Mouse (Mus musculus) liver, adult 2 months (tissue): Measurements from ENCODE around the gene Dlg2. TPM values are rescaled to one million over a fixed set of nuclear protein-coding genes. Genes with fewer than 3 reads are reported as not detected.

Experiments used
- DNase-seq: peaks from one replicate; pipeline ENCODE4 v3.0.0-alpha.2; 2011; ENCODE audit warnings: low read depth, low spot score; ENCODE audit errors: extremely low read depth
- H3K27ac ChIP-seq: fragments of 200-500 bp; replicated peaks from 2 replicates; pipeline ENCODE4 v1.5.1; 2012; ENCODE audit warnings: low read depth, mild to moderate bottlenecking, control low read depth, inconsistent platforms, low read length; ENCODE audit not compliant: insufficient read depth
- H3K27me3 ChIP-seq: fragments of 200-500 bp; 2 replicates; pipeline ENCODE4 v1.6.1; 2012; ENCODE audit warnings: mild to moderate bottlenecking, moderate library complexity, low read length, inconsistent platforms; ENCODE audit not compliant: control insufficient read depth, insufficient read depth
- H3K36me3 ChIP-seq: fragments of 200-500 bp; 2 replicates; pipeline ENCODE4 v1.6.1; 2012; ENCODE audit warnings: low read length, inconsistent platforms; ENCODE audit not compliant: control insufficient read depth, insufficient read depth
- H3K4me1 ChIP-seq: fragments of 200-500 bp; 2 replicates; pipeline ENCODE4 v1.6.1; 2011; ENCODE audit warnings: low read length; ENCODE audit not compliant: control insufficient read depth, insufficient read depth
- H3K4me3 ChIP-seq: fragments of 200-500 bp; 2 replicates; pipeline ENCODE4 v1.5.1; 2011; ENCODE audit warnings: low read depth, mild to moderate bottlenecking, control low read depth, low read length, moderate library complexity; ENCODE audit not compliant: insufficient read depth
- H3K79me2 ChIP-seq: fragments of 200-500 bp; 2 replicates; pipeline ENCODE4 v1.6.1; 2012; ENCODE audit warnings: inconsistent platforms, mild to moderate bottlenecking, low read length, moderate library complexity; ENCODE audit not compliant: control insufficient read depth, insufficient read depth
- H3K9ac ChIP-seq: fragments of 200-500 bp; 2 replicates; pipeline ENCODE4 v1.6.1; 2012; ENCODE audit warnings: low read depth, mild to moderate bottlenecking, control low read depth, inconsistent platforms, low read length
- CTCF ChIP-seq: fragments of 200-500 bp; IDR thresholded peaks from 2 replicates; pipeline ENCODE4 v1.5.1; 2011; ENCODE audit warnings: low read depth, low read length, control low read depth
- POLR2A ChIP-seq: fragments of 200-500 bp; IDR thresholded peaks from 2 replicates; pipeline ENCODE4 v1.6.1; 2011; ENCODE audit warnings: low read length, control low read depth; ENCODE audit not compliant: insufficient read depth; ENCODE audit errors: extremely low read depth
- WGBS: fragments of 180-500 bp; shearing (Covaris S2); methylation state at CpG from one replicate; pipeline ENCODE4 v1.1.7; 2018; 5-methylcytosine and 5-hydroxymethylcytosine counted together
- polyA plus RNA-seq: library from polyadenylated mRNA; depleted of rRNA; stranded (reverse); fragments of >200 nt; gene quantifications from 2 replicates; pipeline ENCODE4 v1.2.3, GENCODE M21; 2012
- total RNA-seq: library from RNA; depleted of rRNA; stranded (reverse); fragments of >200 nt; gene quantifications from 2 replicates; pipeline ENCODE4 v1.2.3, GENCODE M21; 2014

The Dlg2 gene
- total and polyA plus RNA-seq, 2 experiments = 0.65 TPM; not detected in 1

- no peak overlapping the region for H3K4me3 ChIP-seq
- H3K27me3 ChIP-seq = no peaks in the 10 kb centered on the region
- no peak overlapping the region for H3K9ac ChIP-seq
- TF ChIP-seq CTCF (no peak), POLR2A (no peak)
- H3K79me2 ChIP-seq = no peaks in the 10 kb centered on the region
- no peak overlapping the region for H3K27ac ChIP-seq
- no peak for DNase-seq
- no peaks in the 10 kb centered on the region for H3K36me3 ChIP-seq
- no peaks in the 10 kb centered on the region for H3K4me1 ChIP-seq
Observed at GRCm38 (mm10) chr7:92320181-92320580, 1843.7 kb downstream of the Dlg2 start.

- H3K79me2 ChIP-seq = no peaks in the 10 kb centered on the region
- no peak for TF ChIP-seq CTCF
- no peak for TF ChIP-seq POLR2A
- no peaks in the 10 kb centered on the region for H3K4me1 ChIP-seq
- no peaks in the 10 kb centered on the region for H3K27me3 ChIP-seq
- H3K36me3 ChIP-seq = no peaks in the 10 kb centered on the region
- DNase-seq = no peak
- H3K4me3 ChIP-seq = no peak overlapping the region
- WGBS = 67% methylated on average over 2 of the region's 2 CpGs
- H3K9ac ChIP-seq = no peak overlapping the region
- H3K27ac ChIP-seq = no peak overlapping the region
Observed at GRCm38 (mm10) chr7:92321786-92322185, 1845.3 kb downstream of the Dlg2 start.

- Histone ChIP-seq H3K79me2 (no peaks in the 10 kb centered on the region), H3K27ac (no peak overlapping the region), H3K27me3 (no peaks in the 10 kb centered on the region), H3K36me3 (no peaks in the 10 kb centered on the region), H3K4me1 (no peaks in the 10 kb centered on the region), H3K9ac (no peak overlapping the region), H3K4me3 (no peak overlapping the region)
- DNase-seq = no peak
- WGBS = 83% methylated on average over 13 of the region's 13 CpGs
- no peak for TF ChIP-seq POLR2A
- TF ChIP-seq CTCF = no peak
Observed at GRCm38 (mm10) chr7:92322342-92323069, 1846.0 kb downstream of the Dlg2 start.

- TF ChIP-seq CTCF (peak; percentile 50; the same call in 1 of the 2 replicates), POLR2A (no peak)
- Histone ChIP-seq H3K79me2 (no peaks in the 10 kb centered on the region), H3K4me1 (no peaks in the 10 kb centered on the region), H3K9ac (no peak overlapping the region), H3K27me3 (no peaks in the 10 kb centered on the region), H3K4me3 (no peak overlapping the region), H3K27ac (no peak overlapping the region), H3K36me3 (no peaks in the 10 kb centered on the region)
- peak; percentile 7 for DNase-seq
- WGBS = 36% methylated on average over 4 of the region's 4 CpGs
Observed at GRCm38 (mm10) chr7:92323710-92324109, 1847.2 kb downstream of the Dlg2 start.

GRCm38 (mm10) chr7:92327343-92327896 is 1850.9 kb downstream of the Dlg2 start:
- WGBS = 48% methylated on average over 2 of the region's 2 CpGs

More at GRCm38 (mm10) chr7:92327343-92327896, 1850.9 kb downstream of the Dlg2 start:
- Histone ChIP-seq H3K9ac (no peak overlapping the region), H3K4me1 (no peaks in the 10 kb centered on the region), H3K79me2 (no peaks in the 10 kb centered on the region), H3K27me3 (no peaks in the 10 kb centered on the region), H3K4me3 (no peak overlapping the region), H3K27ac (no peak overlapping the region), H3K36me3 (no peaks in the 10 kb centered on the region)
- no peak for DNase-seq
- no peak for TF ChIP-seq POLR2A
- TF ChIP-seq CTCF = no peak
